Mouse (Mus musculus) lung, postnatal 4 days (tissue): ENCODE results near the gene Plekhh3.

ENCODE experiments used
- DNase-seq, 2 experiments: peaks; one replicate each; pipeline ENCODE4 v3.0.0; 2021

The Plekhh3 gene

GRCm38 (mm10) chr11:101119761-101120544 is 51.2 kb downstream of the Plekhh3 start, which contains the start of the genes Retreg3 and Tubg1:
Gene Retreg3 (minus strand): TSS chr11:101119893.
Gene Tubg1 (plus strand): TSS chr11:101119938.
- peak; percentile 99 to 100 for DNase-seq

- DNase-seq, result no peak
Measured at GRCm38 (mm10) chr11:101119131-101119760, 51.9 kb downstream of the Plekhh3 start.

GRCm38 (mm10) chr11:101118105-101118504 is 53.0 kb downstream of the Plekhh3 start:
- DNase-seq, result no peak

GRCm38 (mm10) chr11:101115564-101115963 is 55.6 kb downstream of the Plekhh3 start:
- no peak for DNase-seq
